Mouse (Mus musculus) bone marrow macrophage, adult 2 months (primary cell): ENCODE measurements around the gene Kif1c.

Experiments used
- CTCF ChIP-seq: IDR thresholded peaks from 2 replicates; pipeline ENCODE4 v1.5.1; 2012; ENCODE audit warnings: low read depth, mild to moderate bottlenecking, low read length, moderate library complexity
- POLR2A ChIP-seq: IDR thresholded peaks from 2 replicates; pipeline ENCODE4 v1.6.1; 2012; ENCODE audit warnings: mild to moderate bottlenecking, low read depth, low read length, borderline replicate concordance

- TF ChIP-seq CTCF: no peak
- no peak for TF ChIP-seq POLR2A
Measured at GRCm38 (mm10) chr11:70656964-70657363, 43.4 kb upstream of the Kif1c start, which contains the start of gene Eno3.
